Mouse (Mus musculus): ENCODE measurements around the gene Ddi2. TPM values are rescaled to one million over a fixed set of nuclear protein-coding genes. Genes with fewer than 3 reads are reported as not detected.
A peak's percentile ranks its signal among the peaks of the same experiment; 100 is the strongest.
"Not testable (repeated sequence)": the region's sequence is repeated elsewhere in the genome, so short reads cannot be mapped to it uniquely, and the experiment has no call there.

Ddi2 gene
- polyA plus RNA-seq (2017; shearing (Covaris generic)), result 10 to 100 TPM; 14.6 to 17.1 (median 16.9) TPM

DNA sequence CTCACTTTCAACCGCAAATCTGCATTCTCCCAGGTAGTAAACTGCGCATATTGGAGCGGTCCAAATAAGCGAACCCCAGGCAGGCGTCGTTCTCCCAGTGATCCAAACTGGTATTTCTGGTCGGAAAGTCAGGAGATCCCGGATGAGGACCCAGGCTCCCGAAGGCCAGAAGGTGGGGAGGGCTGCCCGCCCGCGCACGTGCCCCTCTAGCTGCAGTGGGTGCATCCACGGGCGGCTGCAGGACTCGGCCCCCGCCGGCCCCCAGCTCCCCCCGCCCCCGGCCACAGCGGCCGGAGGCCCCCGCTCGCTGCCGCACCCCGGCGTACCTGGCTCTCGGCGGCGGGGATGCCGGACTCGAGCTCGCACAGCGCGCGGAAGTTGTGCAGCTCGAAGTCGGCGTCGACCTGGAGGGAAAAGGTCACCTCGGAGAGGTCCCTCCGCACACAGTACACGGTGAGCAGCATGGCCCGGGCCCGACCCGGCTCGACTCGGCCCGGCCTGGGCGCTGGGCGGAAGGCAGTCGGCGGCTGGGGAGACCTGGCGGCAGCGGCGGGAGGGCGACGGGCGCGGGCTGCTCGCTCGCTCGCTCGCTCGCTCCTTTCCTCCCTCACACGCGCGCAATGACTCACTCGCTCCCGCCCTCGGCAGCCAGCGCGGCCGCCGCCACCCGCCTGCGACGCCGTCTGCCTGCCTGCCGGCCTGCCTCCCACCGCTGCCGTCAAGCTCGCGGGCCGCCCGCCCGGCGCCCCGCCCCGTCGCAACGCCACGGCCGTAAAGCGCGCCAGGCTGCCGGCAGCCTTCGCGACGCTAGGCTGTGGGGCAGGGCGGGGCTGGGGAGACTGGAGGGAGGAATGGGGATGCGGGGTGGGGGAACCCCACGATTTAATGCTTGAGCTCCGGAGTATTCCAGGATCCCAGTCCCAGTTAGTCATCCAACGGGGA is at the start of gene Ddi2:
TSS of gene Ddi2 (minus strand) at position 689 of the 942 bp plus-strand sequence.
- ATAC-seq, result peak; percentile 86

- not testable (repeated sequence) for ATAC-seq
Measured at GRCm38 (mm10) chr4:141773019-141773418, 49.8 kb upstream of the Ddi2 start.

GRCm38 (mm10) chr4:141771823-141772222 is 48.6 kb upstream of the Ddi2 start:
- no peak for ATAC-seq

DNA sequence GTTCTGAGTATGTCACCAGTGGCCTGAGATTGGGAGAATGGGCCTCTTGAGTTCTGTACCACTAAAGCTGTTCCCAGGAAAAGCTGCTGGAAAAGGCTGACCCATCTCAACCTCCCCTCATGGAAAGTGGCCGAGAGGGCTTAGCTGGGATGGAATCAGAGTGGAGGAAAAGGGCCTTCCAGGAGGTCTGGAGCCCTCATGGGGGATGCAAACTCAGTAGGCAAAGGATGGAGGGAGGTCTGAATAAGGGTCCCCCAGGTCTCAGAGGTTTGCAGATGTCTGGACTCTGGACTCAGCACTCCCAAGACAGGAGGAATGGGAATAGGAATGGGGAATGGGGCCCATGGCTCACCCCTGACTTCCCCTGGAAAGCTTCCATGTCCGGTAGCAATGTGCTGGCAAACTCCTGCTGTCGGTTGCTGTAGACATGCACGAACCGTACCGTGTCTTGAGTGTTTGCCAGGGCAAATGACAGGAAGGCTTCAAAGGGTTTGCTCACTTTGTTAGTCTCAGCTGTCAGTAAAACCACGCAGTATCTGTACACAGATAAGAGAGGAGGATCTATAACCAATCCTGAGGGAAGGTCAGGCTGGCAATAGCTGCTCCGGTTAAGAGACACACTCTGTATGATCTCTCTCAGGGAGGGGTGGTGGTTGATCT is 46.4 kb upstream of the Ddi2 start:
- ATAC-seq, result no peak

- no peak for ATAC-seq
Measured at GRCm38 (mm10) chr4:141767353-141768036, 44.3 kb upstream of the Ddi2 start.

GRCm38 (mm10) chr4:141766668-141767352 is 43.6 kb upstream of the Ddi2 start:
- no peak for ATAC-seq

- ATAC-seq, result peak; percentile 43
Measured at GRCm38 (mm10) chr4:141766316-141766667, 43.1 kb upstream of the Ddi2 start.

DNA sequence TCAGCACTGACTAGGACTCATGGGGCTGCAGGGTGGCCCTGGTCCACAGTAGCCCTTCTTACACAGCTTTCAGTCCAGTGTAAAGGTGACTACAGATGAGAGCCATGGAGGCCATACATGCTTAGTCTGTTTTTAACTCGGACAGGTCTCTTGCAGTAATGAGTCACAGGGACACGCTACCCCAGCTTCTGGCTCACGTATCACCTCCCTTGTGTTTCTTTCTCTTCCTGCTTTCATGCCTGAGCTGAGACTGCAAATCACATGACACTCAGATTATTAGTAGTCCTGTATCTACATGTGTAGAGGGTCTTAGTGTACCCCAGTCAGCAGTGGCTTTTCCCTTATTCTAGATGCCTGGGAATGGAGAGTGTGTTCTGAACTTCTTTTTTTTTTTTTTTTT is 41.8 kb upstream of the Ddi2 start:
- no peak for ATAC-seq

- no peak for ATAC-seq
Measured at GRCm38 (mm10) chr4:141763476-141763875, 40.3 kb upstream of the Ddi2 start.

GRCm38 (mm10) chr4:141762102-141762598 is 38.9 kb upstream of the Ddi2 start:
- ATAC-seq, result no peak

GRCm38 (mm10) chr4:141760942-141761341 is 37.7 kb upstream of the Ddi2 start:
- no peak for ATAC-seq

- no peak for ATAC-seq
Measured at GRCm38 (mm10) chr4:141758874-141759542, 35.8 kb upstream of the Ddi2 start.

- ATAC-seq, result no peak
Measured at GRCm38 (mm10) chr4:141757124-141757523, 33.9 kb upstream of the Ddi2 start.

GRCm38 (mm10) chr4:141755375-141755930 is 32.2 kb upstream of the Ddi2 start:
- ATAC-seq, result no peak

GRCm38 (mm10) chr4:141752076-141752421 is 28.8 kb upstream of the Ddi2 start:
- no peak for ATAC-seq

DNA sequence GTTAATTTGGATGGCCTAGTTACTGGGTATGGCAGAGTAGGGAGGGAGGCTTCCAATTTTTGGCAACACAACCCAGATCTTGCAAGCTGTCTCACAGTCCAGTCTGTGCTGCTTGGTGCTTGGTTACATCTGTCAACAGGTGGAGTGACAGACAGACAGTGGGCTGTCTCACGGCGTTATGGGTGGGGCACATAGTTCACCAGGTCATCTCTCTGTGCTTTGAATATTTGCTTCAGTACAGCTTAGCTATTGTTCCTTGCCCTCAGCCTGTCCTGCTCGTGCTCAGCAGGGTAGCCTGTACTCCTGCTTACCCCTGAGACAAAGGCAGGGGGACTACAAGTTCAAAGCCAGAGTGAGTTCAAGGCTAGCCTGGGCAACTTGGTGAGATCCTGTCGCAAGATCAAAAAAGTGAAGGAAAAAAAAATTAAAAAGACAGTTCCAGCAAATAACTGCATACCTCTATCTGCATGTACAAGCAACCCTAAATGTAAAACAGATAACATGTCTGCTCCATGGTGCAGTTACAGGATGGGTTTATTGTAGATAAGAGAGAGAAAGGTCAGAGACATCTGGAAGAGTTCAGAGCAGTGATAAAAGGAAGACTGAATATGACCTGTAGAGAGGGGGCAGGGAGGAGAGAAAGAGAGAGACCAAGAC is 28.3 kb upstream of the Ddi2 start:
- ATAC-seq, result no peak

GRCm38 (mm10) chr4:141750826-141751225 is 27.6 kb upstream of the Ddi2 start:
- ATAC-seq, result no peak

DNA sequence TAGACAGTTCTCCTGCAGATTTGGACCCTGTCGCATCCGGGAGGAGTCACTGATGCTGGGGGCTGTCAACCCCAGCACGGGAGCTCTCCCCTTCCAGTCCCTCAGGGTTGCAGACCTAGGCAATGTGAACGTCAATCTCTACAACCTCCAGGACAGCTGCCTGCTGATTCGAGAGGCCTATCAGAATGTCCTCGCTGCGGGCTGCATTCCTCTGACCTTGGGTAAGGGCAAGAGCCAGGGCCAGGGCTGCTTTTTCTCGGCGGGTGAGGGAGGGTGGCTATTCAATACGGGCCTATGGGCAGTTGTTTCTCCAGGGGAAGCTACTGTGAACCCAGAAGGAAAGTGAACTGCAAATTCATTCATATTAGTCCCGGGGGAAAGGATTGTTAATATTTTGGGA is 26.3 kb upstream of the Ddi2 start:
- no peak for ATAC-seq

- no peak for ATAC-seq
Measured at GRCm38 (mm10) chr4:141746578-141747346, 23.5 kb upstream of the Ddi2 start, which contains the start of gene Agmat. Gene Agmat (plus strand): TSS chr4:141746672.

DNA sequence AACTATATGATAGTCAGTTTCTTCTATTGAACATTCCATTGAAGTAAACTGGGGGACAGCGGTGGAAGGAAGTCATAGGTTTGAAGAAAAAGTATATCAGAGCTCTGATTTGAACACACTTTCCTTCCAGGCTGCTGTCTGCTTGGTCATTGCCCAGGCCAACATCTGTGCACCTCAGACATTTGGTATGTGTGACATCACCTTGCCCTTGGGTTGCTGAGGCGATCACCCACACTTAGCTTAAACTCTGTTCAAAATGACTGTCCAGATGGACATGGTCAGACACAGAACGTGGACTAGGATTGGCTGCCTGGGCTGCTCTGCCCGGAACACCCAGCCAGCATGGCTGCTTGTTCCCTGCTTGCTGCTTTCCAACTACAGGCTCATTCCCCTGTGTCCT is 19.2 kb upstream of the Ddi2 start:
- ATAC-seq, result no peak

All from inflammation-experienced regulatory T-cells, adult 6 months (primary cell).